Mouse (Mus musculus) left cerebral cortex, adult 8-10 months (tissue): ENCODE data around the gene Shroom1. TPM values are rescaled to one million over a fixed set of nuclear protein-coding genes. Genes with fewer than 3 reads are reported as not detected.

Source experiments
- DNase-seq, 2 experiments: peaks; one replicate each; pipeline ENCODE4 v3.0.0; 2022; ENCODE audit warnings: low spot score in 2 of 2
- total RNA-seq, 4 experiments: library from RNA; stranded (reverse); gene quantifications; 2 replicates each; pipeline ENCODE4 v1.2.4; 2022

Gene Shroom1
- total RNA-seq, 4 experiments from 2014 or later, result 6.7 to 7.6 (median 7.0) TPM

GRCm38 (mm10) chr11:53479171-53479782, 22.3 kb downstream of the Shroom1 start:
- no peak for DNase-seq

GRCm38 (mm10) chr11:53479783-53480301, 22.8 kb downstream of the Shroom1 start, which contains the start of the genes Gm9945 and Sowaha:
Gm9945 (plus strand) TSS chr11:53480166.
Sowaha (minus strand) TSS chr11:53480274.
- DNase-seq, result peak; percentile 69 to 77

GRCm38 (mm10) chr11:53481088-53481730, 24.2 kb downstream of the Shroom1 start:
- DNase-seq, result no peak

GRCm38 (mm10) chr11:53483159-53483891, 26.3 kb downstream of the Shroom1 start:
- no peak for DNase-seq

GRCm38 (mm10) chr11:53485719-53486118, 28.7 kb downstream of the Shroom1 start:
- DNase-seq, result no peak

GRCm38 (mm10) chr11:53486351-53486750, 29.3 kb downstream of the Shroom1 start:
- DNase-seq, result no peak

GRCm38 (mm10) chr11:53486822-53487594, 30.0 kb downstream of the Shroom1 start:
- DNase-seq, result no peak

GRCm38 (mm10) chr11:53489007-53489406, 32.0 kb downstream of the Shroom1 start:
- DNase-seq, result no peak

- no peak for DNase-seq
Measured at GRCm38 (mm10) chr11:53489421-53489820, 32.4 kb downstream of the Shroom1 start.

- DNase-seq, result peak in 1 of 2 experiments; percentile 50
Measured at GRCm38 (mm10) chr11:53491954-53492401, 35.0 kb downstream of the Shroom1 start.

- no peak for DNase-seq
Measured at GRCm38 (mm10) chr11:53493243-53493955, 36.4 kb downstream of the Shroom1 start.

GRCm38 (mm10) chr11:53495417-53495816, 38.4 kb downstream of the Shroom1 start:
- DNase-seq, result no peak

- DNase-seq, result peak in 1 of 2 experiments; percentile 69
Measured at GRCm38 (mm10) chr11:53496946-53497345, 39.9 kb downstream of the Shroom1 start.

GRCm38 (mm10) chr11:53500569-53500968, 43.6 kb downstream of the Shroom1 start:
- DNase-seq, result no peak

GRCm38 (mm10) chr11:53502039-53502765, 45.2 kb downstream of the Shroom1 start:
- DNase-seq, result peak in 1 of 2 experiments; percentile 53

GRCm38 (mm10) chr11:53503738-53504137, 46.7 kb downstream of the Shroom1 start:
- DNase-seq, result no peak

GRCm38 (mm10) chr11:53504376-53504775, 47.4 kb downstream of the Shroom1 start:
- no peak for DNase-seq

- DNase-seq, result no peak
Measured at GRCm38 (mm10) chr11:53505026-53505663, 48.1 kb downstream of the Shroom1 start.

GRCm38 (mm10) chr11:53507098-53507805, 50.2 kb downstream of the Shroom1 start:
- no peak for DNase-seq
